Mouse (Mus musculus): ENCODE measurements around the gene Gm36864.

The Gm36864 gene

GRCm38 (mm10) chr7:44260410-44260809 is 24.4 kb downstream of the Gm36864 start:
- no peak for DNase-seq

GRCm38 (mm10) chr7:44261147-44261546 is 25.2 kb downstream of the Gm36864 start, which contains the start of gene Gm15517:
TSS of gene Gm15517 (plus strand) at chr7:44261447.
- no peak for DNase-seq

GRCm38 (mm10) chr7:44262791-44263643 is 27.0 kb downstream of the Gm36864 start:
- peak; percentile 99 to 100 for DNase-seq

- no peak for DNase-seq
These were observed 32.1 kb downstream of the Gm36864 start for GRCm38 (mm10) chr7:44268117-44268516.

GRCm38 (mm10) chr7:44269397-44269796 is 33.4 kb downstream of the Gm36864 start:
- no peak for DNase-seq

- DNase-seq, result peak; percentile 42 to 59
These were observed 35.3 kb downstream of the Gm36864 start for GRCm38 (mm10) chr7:44271309-44271708.

GRCm38 (mm10) chr7:44272546-44272945 is 36.6 kb downstream of the Gm36864 start:
- DNase-seq, result no peak

GRCm38 (mm10) chr7:44273446-44273845 is 37.5 kb downstream of the Gm36864 start:
- no peak for DNase-seq

- no peak for DNase-seq
These were observed 38.1 kb downstream of the Gm36864 start for GRCm38 (mm10) chr7:44274096-44274495.

- no peak for DNase-seq
These were observed 39.6 kb downstream of the Gm36864 start for GRCm38 (mm10) chr7:44275546-44275945.

- DNase-seq, result no peak
These were observed 40.7 kb downstream of the Gm36864 start for GRCm38 (mm10) chr7:44276461-44277249.

GRCm38 (mm10) chr7:44277250-44277622 is 41.3 kb downstream of the Gm36864 start:
- peak; percentile 73 to 86 for DNase-seq

- DNase-seq, result no peak
These were observed 45.0 kb downstream of the Gm36864 start for GRCm38 (mm10) chr7:44280959-44281358.

GRCm38 (mm10) chr7:44281586-44281985 is 45.6 kb downstream of the Gm36864 start:
- no peak for DNase-seq

GRCm38 (mm10) chr7:44287760-44288159 is 51.8 kb downstream of the Gm36864 start:
- no peak for DNase-seq

- no peak for DNase-seq
These were observed 55.0 kb downstream of the Gm36864 start for GRCm38 (mm10) chr7:44290986-44291385.

GRCm38 (mm10) chr7:44291418-44291817 is 55.4 kb downstream of the Gm36864 start:
- no peak for DNase-seq
